Mouse (Mus musculus) testis, postnatal 14 days (tissue): ENCODE results near the gene Ubtf.
"Not testable (repeated sequence)": the region's sequence is repeated elsewhere in the genome, so short reads cannot be mapped to it uniquely, and the experiment has no call there.

ENCODE experiments used
- DNase-seq: peaks from one replicate; pipeline ENCODE4 v3.0.0; 2021; ENCODE audit warnings: low spot score

Gene Ubtf

GRCm38 (mm10) chr11:102295598-102296471, 23.7 kb downstream of the Ubtf start:
- DNase-seq = peak; percentile 69

GRCm38 (mm10) chr11:102294887-102295597, 24.5 kb downstream of the Ubtf start:
- DNase-seq = no peak

GRCm38 (mm10) chr11:102294416-102294815, 25.1 kb downstream of the Ubtf start:
- DNase-seq = no peak

- DNase-seq = no peak
Observed at GRCm38 (mm10) chr11:102293971-102294370, 25.6 kb downstream of the Ubtf start.

- DNase-seq = no peak
Observed at GRCm38 (mm10) chr11:102291051-102291535, 28.4 kb downstream of the Ubtf start.

- DNase-seq = no peak
Observed at GRCm38 (mm10) chr11:102290141-102290540, 29.4 kb downstream of the Ubtf start.

GRCm38 (mm10) chr11:102289511-102290100, 29.9 kb downstream of the Ubtf start:
- no peak for DNase-seq

GRCm38 (mm10) chr11:102288913-102289312, 30.6 kb downstream of the Ubtf start:
- DNase-seq = no peak

- no peak for DNase-seq
Observed at GRCm38 (mm10) chr11:102288027-102288804, 31.3 kb downstream of the Ubtf start.

- no peak for DNase-seq
Observed at GRCm38 (mm10) chr11:102287485-102287884, 32.1 kb downstream of the Ubtf start.

- no peak for DNase-seq
Observed at GRCm38 (mm10) chr11:102285095-102285834, 34.3 kb downstream of the Ubtf start.

GRCm38 (mm10) chr11:102284501-102285094, 34.9 kb downstream of the Ubtf start, which contains the start of gene Tmub2:
Gene Tmub2, plus strand, starts transcription at chr11:102284931.
- DNase-seq = peak; percentile 98

GRCm38 (mm10) chr11:102283922-102284321, 35.6 kb downstream of the Ubtf start:
- no peak for DNase-seq

- DNase-seq = not testable (repeated sequence)
Observed at GRCm38 (mm10) chr11:102280267-102280666, 39.3 kb downstream of the Ubtf start.

- DNase-seq = no peak
Observed at GRCm38 (mm10) chr11:102279595-102279994, 39.9 kb downstream of the Ubtf start.

- no peak for DNase-seq
Observed at GRCm38 (mm10) chr11:102277754-102278153, 41.8 kb downstream of the Ubtf start.

- no peak for DNase-seq
Observed at GRCm38 (mm10) chr11:102276411-102276915, 43.1 kb downstream of the Ubtf start.

GRCm38 (mm10) chr11:102268520-102269244, 50.9 kb downstream of the Ubtf start, which contains the start of gene Asb16:
Gene Asb16, plus strand, starts transcription at chr11:102268743.
- no peak for DNase-seq

GRCm38 (mm10) chr11:102267480-102267879, 52.1 kb downstream of the Ubtf start:
- peak; percentile 60 for DNase-seq
